Mouse (Mus musculus): Measurements from ENCODE around the gene Spata31d1d.

The Spata31d1d gene

DNA sequence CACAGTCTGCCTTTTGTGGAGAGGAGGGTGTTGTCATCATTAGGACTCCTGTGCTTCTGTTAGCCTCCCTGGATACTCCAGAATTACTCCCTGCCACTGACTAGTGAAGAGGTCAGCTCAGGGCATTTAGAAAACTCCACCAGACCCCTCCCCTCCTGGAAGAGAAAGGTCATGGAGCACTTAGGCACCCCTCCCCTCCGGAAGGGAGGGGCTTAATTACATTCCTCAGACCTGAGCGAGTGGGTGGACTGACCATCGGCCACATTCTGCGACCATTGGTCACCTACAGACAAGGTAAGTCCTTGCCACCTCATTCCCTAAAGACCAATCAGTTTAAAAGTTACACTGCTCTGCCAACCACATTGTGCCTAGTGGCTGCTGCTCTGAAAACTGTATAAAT lies 52.2 kb downstream of the Spata31d1d start:
- DNase-seq (ENCODE audit: low spot score in 2 of 2), result no peak

DNA sequence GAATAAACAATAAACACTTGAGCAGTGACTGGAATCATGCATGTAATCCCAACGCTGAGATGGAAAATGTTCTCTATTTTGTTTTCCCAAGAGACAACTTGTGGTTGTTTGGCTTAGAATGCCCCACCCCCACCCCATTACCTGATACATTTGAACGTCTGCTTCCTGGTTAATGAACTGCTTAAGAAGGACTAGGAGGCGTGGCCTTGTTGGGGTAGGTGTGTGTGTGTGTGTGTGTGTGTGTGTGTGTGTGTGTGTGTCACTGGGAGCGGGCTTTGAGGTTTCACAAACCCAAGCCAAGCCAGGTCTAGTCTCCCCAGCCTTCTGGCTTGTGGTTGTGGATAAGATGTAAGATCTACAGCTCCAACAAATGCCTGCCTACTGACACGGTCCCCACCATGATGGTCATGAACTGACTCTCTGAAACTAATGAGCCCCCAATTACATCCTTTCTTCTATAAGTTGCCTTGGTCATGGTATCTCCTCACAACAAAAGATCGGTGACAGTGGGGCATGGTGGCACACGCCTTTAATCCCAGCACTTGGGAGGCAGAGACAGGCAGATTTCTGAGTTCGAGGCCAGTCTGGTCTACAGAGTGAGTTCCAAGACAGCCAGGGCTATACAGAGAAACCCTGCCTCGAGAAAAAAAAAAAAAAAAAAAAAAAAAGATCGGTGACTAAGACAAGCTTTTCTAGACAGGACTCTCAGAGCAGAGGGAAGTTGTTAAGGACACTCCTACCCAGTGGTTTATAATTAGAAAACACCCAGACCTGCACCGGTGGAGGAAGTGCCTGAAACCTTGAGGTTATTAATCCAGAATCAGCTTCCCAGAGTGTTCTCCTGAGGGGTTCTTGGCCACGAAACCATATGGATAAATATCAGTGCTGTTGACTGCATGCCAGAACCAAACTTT lies 55.0 kb downstream of the Spata31d1d start:
- DNase-seq (ENCODE audit: low spot score in 2 of 2), result no peak

All from frontal cortex, postnatal 10 days (tissue).